ENCODE assay signal across 10 mouse cellular contexts in genomic region chr13:24945567-24945966, GRCm38 (mm10). TPM values are rescaled to one million over a fixed set of nuclear protein-coding genes. Genes with fewer than 3 reads are reported as not detected.
A peak's percentile ranks its signal among the peaks of the same experiment; 100 is the strongest.
DNase-seq lines count a peak whose midpoint lies in the region; ATAC-seq and TF ChIP-seq lines count a peak whose summit lies in the region.
"Had no signal": no experiment of that assay in that cellular context is flagged by ENCODE, and none has a peak within 500 bp of the region (broad histone marks: within the 10 kb centered on the region; RNA-seq: fewer than 3 reads in every experiment).

No protein-coding gene starts in this region.

- H3K9ac ChIP-seq in kidney, postnatal 0 days (ENCODE audit: low read depth, low read length), result no peak overlapping the region
- H3K9ac ChIP-seq in intestine, embryonic 15.5 days, result no peak overlapping the region

- H3K4me2 ChIP-seq in kidney, postnatal 0 days (ENCODE audit: low read length), result no peak overlapping the region
- H3K4me2 ChIP-seq in intestine, embryonic 15.5 days (replicated peaks), result no peak overlapping the region

- no peak for TF ChIP-seq CTCF in kidney, postnatal 0 days (IDR thresholded peaks at IDR 0.05; ENCODE audit: low read depth)

- H3K4me1 ChIP-seq in kidney, postnatal 0 days (replicated peaks; ENCODE audit: insufficient read depth, low read length), result no peaks in the 10 kb centered on the region
- H3K4me1 ChIP-seq in intestine, embryonic 15.5 days (replicated peaks), result no peaks in the 10 kb centered on the region

- no peaks in the 10 kb centered on the region for H3K36me3 ChIP-seq in kidney, postnatal 0 days (ENCODE audit: insufficient read depth, low read length)
- no peaks in the 10 kb centered on the region for H3K36me3 ChIP-seq in intestine, embryonic 15.5 days

- H3K27ac ChIP-seq in kidney, postnatal 0 days, result no peak overlapping the region
- no peak overlapping the region for H3K27ac ChIP-seq in intestine, embryonic 15.5 days
- H3K27ac ChIP-seq: macrophage had no signal

- H3K4me3 ChIP-seq in kidney, postnatal 0 days (replicated peaks; ENCODE audit: low read depth, low read length), result no peak overlapping the region
- no peak overlapping the region for H3K4me3 ChIP-seq in intestine, embryonic 15.5 days (replicated peaks)

- 22% methylated on average over 4 of the region's 4 CpGs for WGBS in kidney, postnatal 0 days
- 24% methylated on average over 4 of the region's 4 CpGs for WGBS in intestine, embryonic 15.5 days

- peak; percentile 64 for DNase-seq in kidney, postnatal 0 days (ENCODE audit: low spot score)
- DNase-seq in kidney, adult 8-10 months, result no peak
- DNase-seq in right cerebral cortex, postnatal 4 days, result peak; percentile 15
- no peak for DNase-seq in right cerebral cortex, postnatal 36 days (ENCODE audit: low spot score in 2 of 2)
- DNase-seq in heart, adult 9 months (ENCODE audit: low spot score in 2 of 2), result no peak
- DNase-seq in thymus, postnatal 36 days, result no peak
- DNase-seq in adrenal gland, adult 18-20 months (ENCODE audit: low spot score in 2 of 2), result no peak
- DNase-seq: right cerebral cortex, adult 18-20 months had no signal

- H3K27me3 ChIP-seq in kidney, postnatal 0 days (ENCODE audit: insufficient read depth, low read length), result no peaks in the 10 kb centered on the region
- H3K27me3 ChIP-seq in intestine, embryonic 15.5 days (replicated peaks), result no peaks in the 10 kb centered on the region

- H3K9me3 ChIP-seq in kidney, postnatal 0 days (replicated peaks; ENCODE audit: low read length), result no peaks in the 10 kb centered on the region
- H3K9me3 ChIP-seq in intestine, embryonic 15.5 days, result no peaks in the 10 kb centered on the region

- ATAC-seq in kidney, postnatal 0 days (replicated peaks; ENCODE audit: low FRiP score, low read depth), result no peak
- 0 out of 2 replicates have a peak, but pooled peaks have one; percentile 31 for ATAC-seq in intestine, embryonic 15.5 days

RNA-seq across cellular contexts. Expression of gene Gpld1, which starts 2.6 kb away (rescaled TPM):
- polyA plus RNA-seq in kidney, postnatal 0 days (2015; fragmentation: Nextera tagmentation; extraction: Ambion mirVana), result 0.71 and 0.86 TPM in 2 replicates
- polyA plus RNA-seq in intestine, embryonic 15.5 days (2015; fragmentation: Nextera tagmentation; extraction: Ambion mirVana), result 2.0 and 3.1 TPM in 2 replicates
- total RNA-seq in adrenal gland, adult 18-20 months (2021), result 1 to 10 TPM; 4.2 to 5.9 TPM

RNA-seq across cellular contexts. Expression of gene Aldh5a1, which starts 8.1 kb away (rescaled TPM):
- polyA plus RNA-seq in kidney, postnatal 0 days (2015; fragmentation: Nextera tagmentation; extraction: Ambion mirVana), result 7.6 and 7.9 TPM in 2 replicates
- 9.6 and 10.3 TPM in 2 replicates for polyA plus RNA-seq in intestine, embryonic 15.5 days (2015; fragmentation: Nextera tagmentation; extraction: Ambion mirVana)
- total RNA-seq in adrenal gland, adult 18-20 months (2021), result 10 to 100 TPM; 15.3 to 17.4 TPM

Comparison
In these comparisons a context has a peak if more than half of its experiments do, and no peak if none do; other contexts are left out.
1. DNase-seq: peak in kidney, postnatal 0 days (single experiment) and right cerebral cortex, postnatal 4 days (single experiment); none in kidney, adult 8-10 months (0 of 2), right cerebral cortex, postnatal 36 days (0 of 2), heart, adult 9 months (0 of 2), thymus, postnatal 36 days (0 of 2) and adrenal gland, adult 18-20 months (0 of 2).